Mouse (Mus musculus): ENCODE data around the gene Lpin1.

The Lpin1 gene

DNA sequence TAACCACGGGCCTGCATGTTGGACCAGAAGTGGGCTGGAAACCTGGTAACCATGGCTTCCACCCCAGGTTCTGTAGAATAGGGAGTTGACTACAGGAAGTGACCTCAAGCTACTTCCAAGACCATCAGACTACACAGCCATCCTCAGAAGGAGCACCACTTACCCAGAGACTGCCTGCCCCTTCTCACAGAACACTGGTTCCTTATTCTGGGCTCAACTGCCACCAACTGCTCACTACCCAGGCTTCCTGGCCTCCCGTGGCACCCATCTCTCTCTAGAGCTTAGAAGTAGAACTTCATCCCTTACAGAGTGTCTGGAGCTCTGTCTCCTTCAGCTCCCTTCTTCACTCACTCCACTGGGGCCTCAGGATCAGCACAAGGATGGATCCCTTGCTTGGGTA, at the start of gene Lpin1:
Gene Lpin1, minus strand, starts transcription at position 31 of the 400 bp plus-strand sequence.
- no peak for DNase-seq (ENCODE audit: extremely low read depth, low read depth)

DNA sequence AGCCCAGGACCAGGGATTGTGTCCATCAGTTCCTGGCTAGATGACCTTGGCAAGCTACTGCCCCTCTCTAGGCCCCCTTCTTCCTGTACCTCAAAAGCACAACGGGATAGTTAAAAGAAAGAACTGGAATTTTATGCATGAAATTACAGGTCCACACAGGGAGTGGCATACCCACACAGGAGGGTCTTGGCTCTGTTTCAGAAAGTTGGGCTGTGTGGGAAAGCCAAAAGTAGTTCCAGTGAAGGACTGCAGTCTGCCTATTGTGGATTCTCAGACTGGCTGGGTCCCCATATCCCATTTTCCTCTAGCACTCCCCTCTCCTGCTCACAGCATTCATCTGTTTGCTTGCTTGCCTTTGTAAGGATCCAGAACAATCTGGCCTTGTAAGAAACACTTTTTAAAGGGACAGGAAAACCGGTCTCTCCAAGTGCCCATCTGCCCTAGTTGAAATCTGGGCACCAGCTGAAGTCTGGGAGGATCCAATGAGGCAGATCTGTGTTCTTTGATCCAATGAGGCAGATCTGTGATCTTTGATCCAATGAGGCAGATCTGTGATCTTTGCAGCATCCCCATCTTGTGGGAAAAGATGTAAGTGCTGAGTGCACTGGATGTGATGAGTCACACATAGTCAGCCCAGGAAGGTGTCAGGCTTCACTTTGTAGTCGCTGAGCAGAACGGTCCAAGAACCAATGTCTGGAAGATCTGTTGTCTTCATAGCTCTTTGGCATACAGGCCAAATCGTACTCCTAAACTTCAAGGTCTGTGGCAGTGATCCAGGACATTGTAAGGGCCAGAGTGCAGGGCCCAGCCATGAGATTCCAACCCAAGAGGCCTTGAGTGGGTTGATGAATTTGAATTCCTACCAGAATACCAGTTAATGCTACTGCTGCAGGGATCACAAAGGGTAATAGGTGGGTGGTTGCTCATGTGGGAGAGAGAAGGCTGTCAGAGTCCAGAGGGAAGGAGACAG, 46.4 kb upstream of the Lpin1 start:
- DNase-seq (ENCODE audit: extremely low read depth, low read depth) = no peak

DNA sequence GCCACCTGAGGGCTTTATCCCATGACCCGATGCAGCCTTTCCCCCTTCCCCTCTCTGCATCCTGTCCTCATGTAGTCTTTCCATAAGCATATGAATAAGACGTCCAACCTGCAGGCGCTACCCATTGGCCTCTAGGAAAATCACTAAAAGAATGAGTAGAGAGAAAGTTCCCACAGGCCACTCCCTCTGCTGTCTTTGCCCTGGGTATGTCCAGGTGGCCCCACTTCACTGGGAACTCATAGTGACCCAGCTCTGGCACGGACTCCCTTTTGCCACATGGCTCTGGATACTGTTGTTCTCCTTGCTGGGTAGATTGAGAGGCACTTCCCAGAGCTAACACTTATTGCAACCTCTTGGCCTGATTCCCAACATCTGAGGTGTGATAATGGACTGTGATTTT, 44.8 kb upstream of the Lpin1 start:
- DNase-seq (ENCODE audit: extremely low read depth, low read depth) = no peak

DNA sequence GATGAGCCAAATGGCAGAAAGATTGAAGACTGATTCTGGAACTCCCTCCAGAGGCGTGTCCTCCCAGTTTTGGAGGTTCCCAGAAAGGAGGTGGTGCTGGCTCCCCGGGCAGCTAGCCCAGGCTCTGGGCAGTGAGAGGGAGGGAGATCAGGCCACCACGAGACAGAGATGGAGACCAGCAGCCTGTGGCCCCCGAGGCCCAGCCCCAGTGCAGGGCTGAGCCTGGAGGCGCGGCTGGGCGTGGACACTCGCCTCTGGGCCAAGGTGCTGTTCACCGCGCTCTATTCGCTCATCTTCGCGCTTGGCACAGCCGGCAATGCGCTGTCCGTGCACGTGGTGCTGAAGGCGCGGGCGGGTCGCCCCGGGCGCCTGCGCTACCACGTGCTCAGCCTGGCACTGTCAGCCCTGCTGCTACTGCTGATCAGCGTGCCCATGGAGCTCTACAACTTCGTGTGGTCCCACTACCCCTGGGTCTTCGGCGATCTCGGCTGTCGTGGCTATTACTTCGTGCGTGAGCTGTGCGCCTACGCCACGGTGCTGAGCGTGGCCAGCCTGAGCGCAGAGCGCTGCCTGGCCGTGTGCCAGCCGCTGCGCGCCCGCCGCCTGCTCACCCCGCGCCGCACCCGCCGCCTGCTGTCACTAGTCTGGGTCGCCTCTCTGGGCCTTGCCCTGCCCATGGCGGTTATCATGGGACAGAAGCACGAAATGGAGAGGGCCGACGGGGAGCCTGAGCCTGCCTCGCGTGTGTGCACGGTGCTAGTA, 42.7 kb upstream of the Lpin1 start, which contains the start of gene Ntsr2:
Gene Ntsr2, plus strand, starts transcription at position 51 of the 762 bp plus-strand sequence.
- DNase-seq (ENCODE audit: extremely low read depth, low read depth) = no peak

DNA sequence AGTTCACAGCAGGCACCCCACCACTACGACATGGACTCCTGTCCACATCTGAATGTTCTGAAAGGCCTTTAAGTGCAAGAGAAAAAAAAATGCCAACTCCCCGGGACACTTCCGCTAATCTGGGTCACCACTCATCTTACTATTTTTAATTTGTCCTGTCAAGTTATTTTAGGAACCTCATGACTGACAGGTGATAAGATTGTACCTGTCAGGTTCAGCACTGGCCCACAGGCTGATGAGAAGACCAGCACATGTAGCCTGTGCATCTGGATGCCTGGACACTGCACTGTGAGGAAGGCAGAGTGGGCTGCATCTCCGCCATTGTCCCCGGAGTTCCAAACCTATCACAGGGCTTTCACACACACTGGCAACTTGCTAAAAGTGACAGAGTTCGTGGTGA, 39.1 kb upstream of the Lpin1 start:
- DNase-seq (ENCODE audit: extremely low read depth, low read depth) = no peak

DNA sequence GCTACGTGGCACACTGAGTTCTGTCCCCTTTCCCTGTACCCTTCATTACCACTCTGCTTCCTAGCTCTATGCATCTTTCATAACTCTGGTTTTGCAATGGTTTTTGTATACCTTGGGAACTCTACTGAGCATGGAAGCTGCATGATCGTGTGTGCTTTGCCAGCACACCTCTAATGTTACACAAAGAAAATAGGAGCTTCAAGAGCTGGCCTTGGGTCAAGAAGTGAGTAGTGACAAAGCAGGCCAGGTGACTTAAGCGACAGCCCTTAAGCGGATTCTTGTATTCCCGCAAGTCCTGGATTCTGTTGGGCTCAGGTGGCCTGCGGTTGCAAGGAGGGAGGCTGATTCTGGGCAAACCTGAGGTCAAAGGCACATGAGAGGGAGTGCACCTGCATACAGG, 37.5 kb upstream of the Lpin1 start:
- DNase-seq (ENCODE audit: extremely low read depth, low read depth) = no peak

DNA sequence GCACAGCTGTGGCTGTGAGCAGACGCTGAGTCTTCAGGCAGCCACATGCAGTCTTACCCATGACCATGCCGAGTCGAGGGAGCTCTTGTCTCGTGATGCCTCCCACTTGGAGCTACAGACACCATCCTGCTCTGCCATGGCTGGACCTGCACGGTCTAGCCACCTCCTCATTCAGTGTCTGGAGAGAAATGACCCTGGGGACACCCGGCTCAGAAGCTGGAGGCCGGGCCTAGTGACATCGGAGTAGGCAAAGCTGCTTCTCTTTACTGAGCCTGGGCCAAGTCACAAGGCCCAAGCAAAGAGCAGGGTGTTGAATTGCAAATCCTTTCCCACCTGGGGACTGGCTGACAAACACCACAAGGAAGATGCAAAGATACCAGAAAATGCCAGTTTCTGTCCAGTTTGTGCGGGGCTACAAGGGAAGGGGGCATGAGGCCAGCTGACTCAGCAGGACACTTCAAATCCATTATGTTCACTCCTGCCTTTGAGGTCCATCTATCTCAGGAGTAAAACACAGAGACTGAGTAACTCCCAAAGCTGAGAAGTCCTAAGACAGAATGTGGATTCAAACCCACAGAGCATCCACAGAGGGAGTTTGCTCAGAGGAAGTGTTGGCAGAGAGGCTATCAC, 36.1 kb upstream of the Lpin1 start:
- DNase-seq (ENCODE audit: extremely low read depth, low read depth) = no peak

DNA sequence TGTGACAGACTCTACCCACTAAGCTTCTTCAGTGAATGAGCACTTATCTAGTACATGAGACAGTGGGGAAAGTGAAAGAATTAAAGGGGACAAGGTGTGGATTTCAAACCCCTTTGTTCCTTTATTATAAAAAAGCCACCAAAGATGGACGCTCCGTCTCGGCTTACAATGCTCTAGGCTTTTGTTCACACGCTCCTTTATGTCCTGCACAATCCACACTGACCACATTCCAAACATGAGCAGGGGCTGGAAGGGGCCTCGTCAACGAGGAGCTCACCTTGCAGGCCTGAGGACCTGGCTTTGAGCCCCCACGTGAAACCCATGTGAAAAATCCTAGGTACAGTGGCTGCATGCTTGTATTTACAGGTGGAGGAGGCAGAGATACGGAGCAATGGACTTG, 33.9 kb upstream of the Lpin1 start:
- no peak for DNase-seq (ENCODE audit: extremely low read depth, low read depth)

DNA sequence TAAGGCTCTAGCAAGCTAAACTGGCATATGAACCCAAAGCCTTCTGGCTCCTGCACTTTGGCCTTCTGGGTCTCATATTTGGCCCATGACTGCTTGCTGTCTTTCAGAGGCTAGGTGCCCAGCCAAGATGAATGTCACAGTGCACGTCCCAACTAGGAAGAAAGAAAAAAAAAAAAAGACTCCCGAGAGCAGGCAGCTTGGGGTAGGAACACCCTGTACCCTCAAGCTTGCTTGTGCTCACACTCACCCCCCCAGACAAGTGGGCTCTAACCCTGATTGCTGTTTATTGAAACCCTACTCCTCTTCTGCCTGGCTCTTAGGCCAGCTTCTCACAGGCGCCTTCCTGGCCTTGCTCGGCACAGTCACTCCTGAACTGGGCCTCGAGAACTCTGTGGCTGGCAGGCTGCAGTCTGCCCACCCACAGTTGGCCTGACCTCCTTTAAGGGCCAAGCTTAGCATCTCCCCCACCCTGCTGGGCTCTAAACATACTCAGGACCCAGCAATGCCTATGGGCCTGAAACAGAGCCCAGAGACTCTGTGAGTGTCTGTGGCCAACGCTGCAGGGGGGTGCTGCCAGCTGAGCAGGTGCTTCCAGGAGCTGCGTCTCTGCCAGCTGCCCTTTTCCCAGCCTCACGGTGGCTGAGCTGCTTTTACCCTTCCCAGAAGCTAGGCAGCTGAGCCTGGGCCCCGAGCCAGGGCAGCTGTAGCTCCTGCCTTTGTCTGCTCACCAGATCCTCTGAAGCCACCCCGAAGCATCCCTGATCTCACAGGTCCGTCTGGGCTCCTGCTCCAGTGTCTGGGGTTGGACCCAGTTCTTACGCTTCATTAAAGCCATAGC, 33.0 kb upstream of the Lpin1 start:
- no peak for DNase-seq (ENCODE audit: extremely low read depth, low read depth)

DNA sequence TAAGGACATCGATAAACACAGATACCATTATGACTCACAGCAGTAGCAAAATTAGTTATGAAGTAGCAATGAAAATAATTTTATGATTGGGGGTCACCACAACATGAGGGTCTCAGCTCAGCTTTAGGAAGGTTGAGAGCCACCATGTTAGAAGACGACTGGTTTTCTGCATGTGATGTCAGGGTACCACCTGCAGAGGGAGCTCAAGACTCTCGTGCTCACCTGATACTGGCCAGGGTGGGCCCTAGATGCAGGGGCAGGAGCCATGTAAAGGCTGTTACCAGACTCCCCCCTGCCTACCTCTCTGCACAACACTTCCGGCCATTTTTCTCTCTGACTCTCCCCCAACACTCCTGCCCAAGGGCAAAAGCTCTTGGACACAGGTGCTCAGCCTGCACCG, 31.2 kb upstream of the Lpin1 start:
- no peak for DNase-seq (ENCODE audit: extremely low read depth, low read depth)

DNA sequence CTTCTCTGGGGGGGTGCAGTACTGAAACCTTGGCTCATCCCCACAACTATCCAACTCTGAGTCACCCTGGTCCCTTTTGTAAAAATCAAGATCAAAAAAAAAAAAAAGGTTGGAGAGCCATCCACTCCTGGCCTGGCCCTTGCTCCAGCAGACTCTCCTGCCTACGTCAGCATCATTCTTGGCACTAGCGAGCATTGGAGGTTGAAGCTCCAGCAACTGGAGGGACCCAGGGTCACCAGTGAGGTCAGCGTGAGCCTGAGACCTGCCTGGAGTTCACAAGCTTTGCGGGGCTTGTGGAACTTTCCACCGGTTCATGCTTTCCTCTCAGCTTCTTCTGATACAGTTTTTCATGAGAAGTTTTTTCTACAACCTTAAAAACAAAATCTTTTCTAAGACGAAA, 29.3 kb upstream of the Lpin1 start:
- no peak for DNase-seq (ENCODE audit: extremely low read depth, low read depth)

DNA sequence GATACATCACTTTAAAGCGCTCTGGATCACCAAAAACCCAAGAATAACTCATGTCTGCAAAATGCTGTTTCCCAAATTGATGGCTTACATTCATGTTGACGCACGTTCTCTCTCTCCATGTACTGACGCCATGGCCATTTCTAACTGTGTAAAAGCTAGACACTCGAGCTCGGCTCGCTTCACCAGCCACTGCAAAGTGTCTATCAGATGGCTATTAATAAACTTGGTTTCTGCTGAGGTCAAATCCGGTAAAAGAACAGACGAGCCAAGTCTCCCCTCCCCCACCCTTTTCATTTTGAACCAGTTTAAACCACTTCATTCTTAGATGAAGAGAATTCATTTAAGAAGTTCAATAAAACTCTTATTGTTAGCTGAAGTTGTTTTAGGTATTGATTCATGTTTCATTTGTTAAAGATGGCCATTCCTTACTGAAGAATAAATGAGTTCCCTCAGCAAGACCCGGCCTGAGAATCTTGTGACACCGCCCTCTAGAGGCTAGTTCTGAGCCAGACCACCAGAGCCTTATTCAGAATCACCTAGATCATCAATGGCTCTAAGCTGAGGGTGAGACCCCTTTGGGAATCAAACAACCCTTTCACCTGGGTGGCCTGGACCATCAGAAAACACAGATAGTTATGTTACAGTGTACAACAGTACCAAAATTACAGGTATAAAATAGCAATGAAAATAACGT, 28.5 kb upstream of the Lpin1 start:
- DNase-seq (ENCODE audit: extremely low read depth, low read depth) = peak; percentile 2

DNA sequence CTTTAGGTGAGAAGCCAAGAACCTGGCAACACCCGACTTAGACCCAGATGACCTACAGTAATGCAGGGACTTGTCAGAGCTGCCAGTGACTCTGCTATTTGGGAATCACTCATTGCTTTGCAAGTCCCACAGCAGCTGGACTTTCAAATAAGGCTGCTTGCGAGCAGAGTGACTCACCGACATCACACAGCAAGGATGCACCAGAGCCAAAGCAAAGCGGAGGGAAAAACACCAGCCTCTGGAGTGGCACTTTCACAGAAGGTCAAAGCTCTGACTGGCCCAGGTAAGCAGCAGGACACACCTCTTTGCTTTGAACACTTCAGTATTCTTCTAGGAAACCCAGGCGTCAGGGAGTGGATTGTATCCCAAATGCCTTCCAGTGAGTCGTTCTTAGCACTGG, 25.1 kb upstream of the Lpin1 start:
- no peak for DNase-seq (ENCODE audit: extremely low read depth, low read depth)

DNA sequence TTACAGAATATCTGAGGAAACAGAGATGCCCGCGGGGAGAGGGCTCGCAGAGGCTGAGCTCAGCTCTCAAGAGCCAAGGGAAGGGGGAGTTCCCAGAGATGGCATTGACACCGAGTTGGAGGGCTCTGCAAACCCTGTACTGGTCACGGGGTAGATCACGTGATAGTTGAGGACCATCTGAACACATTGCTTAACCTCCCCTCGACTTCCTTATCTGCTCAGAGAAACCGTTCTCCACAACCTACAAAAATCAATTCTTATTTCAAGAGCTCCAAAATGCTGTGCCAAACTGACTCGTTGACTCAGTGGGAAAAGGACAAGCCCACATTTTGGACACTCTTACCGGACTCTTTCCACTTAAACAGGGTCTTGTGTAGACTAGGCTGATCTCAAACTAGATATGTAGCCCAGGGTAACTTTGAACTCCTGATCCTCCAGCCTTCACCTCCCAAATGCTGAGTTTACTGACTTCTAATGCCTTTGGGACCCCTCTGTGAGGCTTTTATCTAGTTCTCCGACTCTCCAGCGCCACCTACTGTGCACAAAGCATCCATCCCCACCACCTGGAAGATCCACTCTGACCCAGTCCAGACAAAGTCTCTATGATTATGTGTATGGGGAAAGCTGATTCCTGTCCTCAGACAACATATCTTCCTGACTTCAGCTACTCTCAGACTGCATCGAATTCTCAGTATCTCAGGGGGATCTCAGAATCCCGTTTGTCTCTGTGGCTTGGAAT, 23.5 kb upstream of the Lpin1 start:
- DNase-seq (ENCODE audit: extremely low read depth, low read depth) = peak; percentile 7

DNA sequence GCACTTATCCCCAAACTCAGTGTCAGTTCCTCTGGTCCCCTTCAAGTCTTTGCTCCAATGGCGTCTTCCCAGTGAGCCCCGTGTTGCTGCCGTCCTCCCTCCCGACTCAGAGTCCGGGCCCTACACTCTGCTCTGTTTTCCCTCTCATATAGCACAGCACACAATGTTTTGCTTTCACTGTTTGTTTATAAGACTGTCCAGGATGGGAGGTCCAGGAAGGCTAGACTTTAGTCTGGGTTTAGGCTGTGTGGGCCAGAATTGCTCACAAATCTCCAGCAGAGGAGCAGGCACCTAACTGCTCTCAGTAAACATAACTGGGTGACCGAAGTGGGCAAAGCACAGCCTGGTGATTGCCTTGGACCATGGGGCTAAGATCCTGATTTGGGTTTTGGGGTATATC, 22.5 kb upstream of the Lpin1 start:
- DNase-seq (ENCODE audit: extremely low read depth, low read depth) = no peak

DNA sequence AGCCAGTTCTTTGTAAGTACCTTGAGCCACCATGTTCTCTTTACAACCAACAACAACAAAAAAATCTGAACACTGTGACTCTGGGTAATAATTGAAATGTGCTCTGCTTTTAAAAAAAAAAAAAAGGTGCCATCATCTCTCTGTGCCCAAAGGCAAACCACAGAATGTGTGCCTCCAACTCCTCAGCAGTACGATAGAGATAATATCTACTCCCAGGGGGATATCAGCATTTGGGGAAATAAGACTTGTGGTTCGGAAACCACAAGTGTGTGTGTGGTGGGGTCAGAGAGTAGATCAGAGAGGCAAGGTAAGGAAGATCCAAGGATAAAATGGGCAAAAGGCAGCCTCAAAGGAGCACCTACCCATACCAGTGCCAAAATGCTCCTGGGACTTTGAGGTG, 20.7 kb upstream of the Lpin1 start:
- no peak for DNase-seq (ENCODE audit: extremely low read depth, low read depth)

DNA sequence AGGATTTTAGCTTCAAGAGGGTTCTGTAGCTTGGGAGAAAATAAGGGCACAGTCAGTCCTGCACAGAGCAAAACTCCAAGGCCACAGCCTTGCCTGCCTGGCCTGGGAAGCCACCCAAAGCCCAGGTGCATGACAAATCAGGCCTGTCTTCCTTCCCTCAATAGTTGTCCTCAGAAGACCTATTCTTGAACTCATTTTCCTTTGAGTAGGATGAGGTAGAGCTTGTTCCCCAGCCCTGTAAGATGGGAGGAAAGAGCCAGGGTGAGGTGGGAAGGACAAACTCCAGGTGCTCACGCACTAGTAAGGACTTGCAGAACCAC, 20.1 kb upstream of the Lpin1 start:
- no peak for DNase-seq (ENCODE audit: extremely low read depth, low read depth)

DNA sequence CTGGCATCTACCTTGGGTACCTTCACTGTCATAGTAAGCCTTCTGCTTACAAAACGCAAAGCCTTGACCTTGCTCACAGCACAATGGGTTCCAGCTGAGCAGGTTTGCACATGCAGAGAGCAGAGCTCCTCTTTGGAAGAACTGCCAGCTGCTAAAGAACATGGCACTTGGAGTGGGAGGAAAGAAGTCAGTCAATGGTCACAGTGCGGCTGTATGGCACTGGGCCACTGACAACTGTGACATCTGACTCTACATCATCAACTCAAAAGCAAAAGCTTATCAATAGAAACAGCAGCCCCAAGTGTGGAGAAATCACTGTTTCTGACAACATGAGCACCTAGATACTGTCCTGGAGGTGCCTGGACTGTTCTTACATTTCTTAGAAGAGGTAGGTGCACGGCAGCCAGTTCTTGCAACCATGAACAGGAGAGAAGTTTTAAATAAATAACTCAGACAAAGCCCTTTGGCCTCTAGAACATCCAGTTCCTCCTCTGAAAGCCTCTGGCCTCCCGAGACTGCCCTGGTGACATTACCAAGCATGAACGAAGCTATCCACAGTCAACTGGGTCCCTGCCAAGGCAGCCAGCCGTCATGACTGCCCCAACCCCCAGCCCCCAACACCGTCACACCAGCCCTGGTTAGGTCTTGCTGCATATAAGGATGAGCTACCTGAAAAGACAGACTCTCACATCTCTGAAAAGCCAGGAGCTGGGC, 19.5 kb upstream of the Lpin1 start:
- no peak for DNase-seq (ENCODE audit: extremely low read depth, low read depth)

DNA sequence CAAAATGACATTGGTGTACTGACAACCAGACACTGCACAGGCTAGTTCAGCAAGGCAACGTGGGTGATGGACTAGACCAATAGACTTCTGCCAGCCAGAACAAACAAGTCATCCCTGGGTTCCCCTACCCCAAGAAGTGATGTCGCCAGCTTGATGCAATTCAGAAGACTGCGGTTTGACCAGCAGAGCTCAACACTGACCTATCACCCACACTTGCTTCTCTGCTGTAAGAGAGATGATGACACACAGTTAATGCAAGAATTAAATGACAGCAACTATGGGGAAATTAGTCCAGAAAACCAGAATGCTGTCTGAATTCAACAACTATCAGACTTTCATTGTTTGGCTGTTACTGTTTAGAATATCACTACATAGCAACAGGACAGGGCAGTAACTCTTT, 9.5 kb upstream of the Lpin1 start:
- no peak for DNase-seq (ENCODE audit: extremely low read depth, low read depth)

Data from MEL-GATA-1-ER (cell line).